Mouse (Mus musculus) thymus, adult 2 months (tissue): Measurements from ENCODE around the gene Bcap31.

Experiments used
- CTCF ChIP-seq: fragments of 200-500 bp; IDR thresholded peaks from 2 replicates; pipeline ENCODE4 v1.5.1; 2012; ENCODE audit warnings: mild to moderate bottlenecking, control low read depth, low read length, moderate library complexity, borderline replicate concordance; ENCODE audit not compliant: control insufficient read depth, poor library complexity, insufficient read depth; ENCODE audit errors: extremely low read depth
- POLR2A ChIP-seq: fragments of 200-500 bp; IDR thresholded peaks from 2 replicates; pipeline ENCODE4 v1.6.1; 2012; ENCODE audit warnings: mild to moderate bottlenecking, low read length, control low read depth, moderate library complexity; ENCODE audit not compliant: control insufficient read depth, poor library complexity, insufficient read depth; ENCODE audit errors: extremely low read depth

DNA sequence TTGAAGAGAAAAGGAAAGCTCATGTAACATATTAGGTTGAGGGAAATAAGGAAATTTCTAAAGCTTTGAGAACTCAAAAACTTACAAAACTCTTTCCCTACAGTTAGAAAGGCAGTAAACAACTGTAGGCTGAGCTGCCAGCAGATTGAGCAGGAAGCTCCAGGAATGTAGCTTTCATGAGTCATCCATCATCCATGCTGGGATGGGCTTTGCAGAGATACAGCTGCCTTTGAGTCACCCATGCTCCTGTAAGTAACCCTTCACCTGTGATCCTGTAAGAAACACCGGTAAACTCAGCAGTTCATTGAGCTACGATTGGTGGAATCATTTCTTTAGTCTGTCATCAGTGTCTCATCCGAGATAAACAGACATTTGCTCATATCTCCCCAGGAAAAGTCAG, 65.1 kb downstream of the Bcap31 start:
- TF ChIP-seq CTCF (no peak), POLR2A (no peak)
